Mouse (Mus musculus): ENCODE measurements around the gene Lrrc75b.

DNA sequence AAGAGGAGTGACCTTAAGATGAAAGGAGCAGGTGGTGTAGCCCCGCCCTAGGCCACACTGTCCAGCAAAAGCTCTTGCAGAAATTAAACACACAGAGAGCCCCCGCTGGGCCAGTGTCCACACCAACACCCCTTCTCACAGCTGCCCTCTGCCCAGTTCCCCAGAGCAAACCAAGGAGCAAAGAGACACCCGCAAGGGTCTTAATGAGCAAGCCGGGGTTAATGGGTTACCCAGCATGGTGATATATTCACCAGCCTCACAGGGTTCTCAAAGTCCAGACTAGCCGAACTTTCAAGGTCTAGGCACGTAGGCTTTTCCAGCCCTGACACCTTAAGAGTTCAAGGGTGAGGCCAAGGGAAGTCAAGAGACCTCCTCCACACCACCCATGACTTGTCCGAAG lies 5.8 kb upstream of the Lrrc75b start:
- no peak for TF ChIP-seq CTCF (IDR thresholded peaks at IDR 0.05; ENCODE audit: low read depth, low read length)
- TF ChIP-seq POLR2A (IDR thresholded peaks at IDR 0.05; ENCODE audit: extremely low read depth, insufficient read depth, low read length), result no peak

Data from liver, adult 2 months (tissue).